Mouse (Mus musculus): Measurements from ENCODE around the gene Cdca7.

The Cdca7 gene

GRCm38 (mm10) chr2:72493039-72493438 lies 17.1 kb downstream of the Cdca7 start:
- no peak for DNase-seq (ENCODE audit: low spot score)

- no peak for DNase-seq (ENCODE audit: low spot score)
These were observed 23.2 kb downstream of the Cdca7 start for GRCm38 (mm10) chr2:72499074-72499721.

GRCm38 (mm10) chr2:72499782-72500411 lies 23.9 kb downstream of the Cdca7 start:
- DNase-seq (ENCODE audit: low spot score) = no peak

- no peak for DNase-seq (ENCODE audit: low spot score)
These were observed 26.3 kb downstream of the Cdca7 start for GRCm38 (mm10) chr2:72502041-72502813.

GRCm38 (mm10) chr2:72503646-72504045 lies 27.7 kb downstream of the Cdca7 start:
- no peak for DNase-seq (ENCODE audit: low spot score)

- no peak for DNase-seq (ENCODE audit: low spot score)
These were observed 32.1 kb downstream of the Cdca7 start for GRCm38 (mm10) chr2:72507855-72508635.

GRCm38 (mm10) chr2:72508891-72509290 lies 32.9 kb downstream of the Cdca7 start:
- DNase-seq (ENCODE audit: low spot score) = no peak

GRCm38 (mm10) chr2:72515526-72515925 lies 39.6 kb downstream of the Cdca7 start:
- DNase-seq (ENCODE audit: low spot score) = no peak

- DNase-seq (ENCODE audit: low spot score) = no peak
These were observed 40.2 kb downstream of the Cdca7 start for GRCm38 (mm10) chr2:72515971-72516719.

GRCm38 (mm10) chr2:72516720-72517089 lies 40.7 kb downstream of the Cdca7 start:
- no peak for DNase-seq (ENCODE audit: low spot score)

- DNase-seq (ENCODE audit: low spot score) = no peak
These were observed 48.1 kb downstream of the Cdca7 start for GRCm38 (mm10) chr2:72524022-72524421.

- DNase-seq (ENCODE audit: low spot score) = no peak
These were observed 49.6 kb downstream of the Cdca7 start for GRCm38 (mm10) chr2:72525556-72525955.

- no peak for DNase-seq (ENCODE audit: low spot score)
These were observed 53.0 kb downstream of the Cdca7 start for GRCm38 (mm10) chr2:72529026-72529357.

GRCm38 (mm10) chr2:72529358-72530319 lies 53.7 kb downstream of the Cdca7 start:
- DNase-seq (ENCODE audit: low spot score) = no peak

- DNase-seq (ENCODE audit: low spot score) = no peak
These were observed 59.9 kb downstream of the Cdca7 start for GRCm38 (mm10) chr2:72535889-72536288.
